Mouse (Mus musculus): Measurements from ENCODE around the gene Nova2.

DNA sequence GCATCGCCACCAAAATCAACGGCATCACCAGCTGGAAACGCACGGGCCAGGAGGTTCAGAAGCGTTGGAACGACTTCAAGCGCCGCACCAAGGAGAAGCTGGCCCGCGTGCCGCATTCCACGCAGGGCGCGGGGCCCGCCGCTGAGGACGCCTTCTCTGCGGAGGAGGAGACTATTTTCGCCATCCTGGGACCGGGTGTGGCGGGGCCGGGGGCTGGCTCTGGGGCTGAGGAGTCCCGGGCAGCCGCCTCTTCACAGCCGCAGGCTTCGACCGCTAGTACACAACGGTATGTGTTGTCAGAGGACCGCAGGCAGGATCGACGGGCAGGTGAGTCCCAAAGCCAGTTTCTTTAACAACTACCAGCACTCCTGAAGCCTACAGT, 66.6 kb downstream of the Nova2 start:
- no peak for TF ChIP-seq MAX (IDR thresholded peaks at IDR 0.05; ENCODE audit: low read depth)
- no peak for TF ChIP-seq POLR2A (IDR thresholded peaks at IDR 0.05; ENCODE audit: insufficient read length, low read depth)
- no peak for TF ChIP-seq MYOD1 (IDR thresholded peaks at IDR 0.05; ENCODE audit: control insufficient read depth in 1 of 3, insufficient read length in 2 of 3, low read depth in 2 of 3)
- no peak for TF ChIP-seq TCF12 (IDR thresholded peaks at IDR 0.05; ENCODE audit: insufficient read depth, poor library complexity, severe bottlenecking)
- no peak for TF ChIP-seq TCF3 (IDR thresholded peaks at IDR 0.05; ENCODE audit: insufficient read length, low read depth)
- no peak for TF ChIP-seq MYOG (IDR thresholded peaks at IDR 0.05; ENCODE audit: control insufficient read depth in 1 of 3, insufficient read depth in 1 of 3, insufficient read length in 2 of 3, low read depth in 2 of 3)
- TF ChIP-seq CEBPB (IDR thresholded peaks at IDR 0.05; ENCODE audit: insufficient read depth, poor library complexity, severe bottlenecking) = no peak
- TF ChIP-seq USF1 (IDR thresholded peaks at IDR 0.05; ENCODE audit: low read depth) = no peak
- TF ChIP-seq REST (IDR thresholded peaks at IDR 0.05; ENCODE audit: insufficient read depth, insufficient read length) = no peak
- no peak for TF ChIP-seq E2F4 (IDR thresholded peaks at IDR 0.05; ENCODE audit: insufficient read depth)
- peak; percentile 30 for TF ChIP-seq POLR2AphosphoS2 (IDR thresholded peaks at IDR 0.05; ENCODE audit: insufficient read length, low read depth)
- TF ChIP-seq SRF (IDR thresholded peaks at IDR 0.05; ENCODE audit: control insufficient read depth, insufficient read length, low read depth) = no peak
